Mouse (Mus musculus) embryonic fibroblast, embryonic 13.5 days (primary cell): Measurements from ENCODE around the gene Ccdc106.

Experiments used
- CTCF ChIP-seq: IDR thresholded peaks from 2 replicates; pipeline ENCODE4 v1.5.1; 2011; ENCODE audit warnings: mild to moderate bottlenecking, control low read depth, low read length, moderate library complexity, borderline replicate concordance; ENCODE audit not compliant: insufficient read depth
- POLR2A ChIP-seq: IDR thresholded peaks from 2 replicates; pipeline ENCODE4 v1.6.1; 2011; ENCODE audit warnings: low read depth, mild to moderate bottlenecking, control low read depth, low read length, moderate library complexity

- TF ChIP-seq POLR2A (no peak), CTCF (no peak)
Measured at GRCm38 (mm10) chr7:5102564-5102963, 82.2 kb downstream of the Ccdc106 start.
